In the genomic region with DNA sequence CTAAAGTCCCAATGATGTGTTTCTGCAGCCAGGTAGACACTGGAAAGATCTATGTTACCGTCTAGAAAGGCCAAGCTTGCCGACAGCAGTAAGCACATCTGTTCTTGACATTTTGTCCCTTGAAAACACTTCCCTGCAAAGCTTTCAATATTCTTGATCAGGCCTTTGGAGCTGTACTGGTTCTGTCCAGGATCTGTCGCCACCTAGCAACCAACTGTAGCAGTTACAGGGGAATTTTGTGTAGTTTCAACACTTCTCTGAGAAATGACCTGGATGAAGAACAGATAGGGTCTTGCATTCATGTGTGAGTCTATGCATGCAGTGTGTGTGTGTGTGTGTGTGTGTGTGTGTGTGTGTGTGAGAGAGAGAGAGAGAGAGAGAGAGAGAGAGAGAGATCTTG, we compare ENCODE assay signal across 12 mouse cellular contexts. TPM values are rescaled to one million over a fixed set of nuclear protein-coding genes. Genes with fewer than 3 reads are reported as not detected.
DNase-seq lines count a peak whose midpoint lies in the region; ATAC-seq and TF ChIP-seq lines count a peak whose summit lies in the region.
"Had no signal": no experiment of that assay in that cellular context is flagged by ENCODE, and none has a peak within 500 bp of the region (broad histone marks: within the 10 kb centered on the region; RNA-seq: fewer than 3 reads in every experiment).

No protein-coding gene starts in this region.

- no peak for TF ChIP-seq POLR2A in ES-Bruce4 (IDR thresholded peaks at IDR 0.05; ENCODE audit: insufficient read depth, low read length)

- no peaks in the 10 kb centered on the region for H3K4me1 ChIP-seq in forebrain, postnatal 0 days (ENCODE audit: insufficient read depth)
- H3K4me1 ChIP-seq in forebrain, embryonic 10.5 days, result no peaks in the 10 kb centered on the region
- H3K4me1 ChIP-seq in liver, embryonic 14.5 days (replicated peaks; ENCODE audit: control insufficient read depth in 2 of 2, insufficient read depth in 2 of 2, low read length in 1 of 2), result peaks cover 0 to 3% of the 10 kb centered on the region in 2 experiments; a peak in 1 of 4 replicates
- H3K4me1 ChIP-seq in liver, embryonic 12.5 days, result no peaks in the 10 kb centered on the region
- H3K4me1 ChIP-seq in ES-Bruce4 (ENCODE audit: control insufficient read depth, insufficient read depth, low read length), result no peaks in the 10 kb centered on the region
- no peaks in the 10 kb centered on the region for H3K4me1 ChIP-seq in neural tube, embryonic 15.5 days
- no peaks in the 10 kb centered on the region for H3K4me1 ChIP-seq in heart, embryonic 10.5 days
- H3K4me1 ChIP-seq: midbrain, embryonic 12.5 days had no signal

- no peak overlapping the region for H3K4me3 ChIP-seq in forebrain, postnatal 0 days (ENCODE audit: low read depth, low read length)
- no peak overlapping the region for H3K4me3 ChIP-seq in forebrain, embryonic 10.5 days
- H3K4me3 ChIP-seq in liver, embryonic 14.5 days (ENCODE audit: insufficient read depth in 1 of 2, low read depth in 2 of 2, low read length in 2 of 2), result no peak overlapping the region
- no peak overlapping the region for H3K4me3 ChIP-seq in liver, embryonic 12.5 days
- H3K4me3 ChIP-seq in ES-Bruce4 (ENCODE audit: low read depth, low read length), result no peak overlapping the region
- no peak overlapping the region for H3K4me3 ChIP-seq in neural tube, embryonic 15.5 days (replicated peaks)
- H3K4me3 ChIP-seq in heart, embryonic 10.5 days, result no peak overlapping the region
- H3K4me3 ChIP-seq: midbrain, embryonic 12.5 days had no signal

- H3K9me3 ChIP-seq in forebrain, postnatal 0 days (ENCODE audit: low read length), result no peaks in the 10 kb centered on the region
- H3K9me3 ChIP-seq in forebrain, embryonic 10.5 days, result no peaks in the 10 kb centered on the region
- H3K9me3 ChIP-seq in liver, embryonic 14.5 days (ENCODE audit: control insufficient read depth, low read length), result no peaks in the 10 kb centered on the region
- no peaks in the 10 kb centered on the region for H3K9me3 ChIP-seq in liver, embryonic 12.5 days (replicated peaks)
- no peaks in the 10 kb centered on the region for H3K9me3 ChIP-seq in ES-Bruce4 (replicated peaks; ENCODE audit: control insufficient read depth, insufficient read depth, low read length, poor library complexity, severe bottlenecking)
- H3K9me3 ChIP-seq in neural tube, embryonic 15.5 days (replicated peaks), result no peaks in the 10 kb centered on the region
- no peaks in the 10 kb centered on the region for H3K9me3 ChIP-seq in heart, embryonic 10.5 days
- H3K9me3 ChIP-seq: midbrain, embryonic 12.5 days had no signal

- TF ChIP-seq CTCF in forebrain, postnatal 0 days (IDR thresholded peaks at IDR 0.05; ENCODE audit: low read depth), result peak; percentile 68
- TF ChIP-seq CTCF in liver, embryonic 14.5 days (IDR thresholded peaks at IDR 0.05; ENCODE audit: low read depth), result peak; percentile 47
- TF ChIP-seq CTCF in ES-Bruce4 (IDR thresholded peaks at IDR 0.05; ENCODE audit: low read depth, low read length), result peak; percentile 9

- no peak overlapping the region for H3K4me2 ChIP-seq in forebrain, postnatal 0 days (ENCODE audit: low read depth)
- H3K4me2 ChIP-seq in liver, embryonic 14.5 days (ENCODE audit: low read depth), result no peak overlapping the region
- no peak overlapping the region for H3K4me2 ChIP-seq in liver, embryonic 12.5 days
- no peak overlapping the region for H3K4me2 ChIP-seq in neural tube, embryonic 15.5 days
- H3K4me2 ChIP-seq: midbrain, embryonic 12.5 days had no signal

- no peak overlapping the region for H3K9ac ChIP-seq in forebrain, postnatal 0 days
- H3K9ac ChIP-seq in liver, embryonic 14.5 days (replicated peaks), result no peak overlapping the region
- H3K9ac ChIP-seq in liver, embryonic 12.5 days, result no peak overlapping the region
- no peak overlapping the region for H3K9ac ChIP-seq in ES-Bruce4 (ENCODE audit: low read depth, poor library complexity, severe bottlenecking)
- H3K9ac ChIP-seq in neural tube, embryonic 15.5 days (replicated peaks), result no peak overlapping the region
- H3K9ac ChIP-seq: midbrain, embryonic 12.5 days had no signal

- H3K27me3 ChIP-seq in forebrain, postnatal 0 days (ENCODE audit: insufficient read depth, low read length), result no peaks in the 10 kb centered on the region
- no peaks in the 10 kb centered on the region for H3K27me3 ChIP-seq in forebrain, embryonic 10.5 days (ENCODE audit: poor library complexity, severe bottlenecking)
- H3K27me3 ChIP-seq in liver, embryonic 14.5 days (ENCODE audit: control insufficient read depth, insufficient read depth, low read length), result no peaks in the 10 kb centered on the region
- H3K27me3 ChIP-seq in liver, embryonic 12.5 days (replicated peaks), result no peaks in the 10 kb centered on the region
- no peaks in the 10 kb centered on the region for H3K27me3 ChIP-seq in ES-Bruce4 (ENCODE audit: control insufficient read depth, insufficient read depth, low read length, poor library complexity, severe bottlenecking)
- H3K27me3 ChIP-seq in neural tube, embryonic 15.5 days (replicated peaks), result 0 out of 2 replicates have a peak, but pooled peaks cover 2% of the 10 kb centered on the region
- no peaks in the 10 kb centered on the region for H3K27me3 ChIP-seq in heart, embryonic 10.5 days (ENCODE audit: insufficient read depth, poor library complexity, severe bottlenecking)
- H3K27me3 ChIP-seq: midbrain, embryonic 12.5 days had no signal

- no peak for ATAC-seq in forebrain, postnatal 0 days
- no peak for ATAC-seq in liver, embryonic 14.5 days (ENCODE audit: insufficient read depth)
- ATAC-seq in liver, embryonic 12.5 days, result no peak
- ATAC-seq in neural tube, embryonic 15.5 days (ENCODE audit: low FRiP score), result no peak

- H3K36me3 ChIP-seq in forebrain, postnatal 0 days (ENCODE audit: insufficient read depth), result no peaks in the 10 kb centered on the region
- H3K36me3 ChIP-seq in forebrain, embryonic 10.5 days (replicated peaks), result no peaks in the 10 kb centered on the region
- no peaks in the 10 kb centered on the region for H3K36me3 ChIP-seq in liver, embryonic 14.5 days (replicated peaks; ENCODE audit: control insufficient read depth, insufficient read depth, low read depth)
- no peaks in the 10 kb centered on the region for H3K36me3 ChIP-seq in liver, embryonic 12.5 days
- H3K36me3 ChIP-seq in ES-Bruce4 (ENCODE audit: control insufficient read depth, insufficient read depth, low read length, poor library complexity, severe bottlenecking), result no peaks in the 10 kb centered on the region
- H3K36me3 ChIP-seq in neural tube, embryonic 15.5 days, result no peaks in the 10 kb centered on the region
- H3K36me3 ChIP-seq in heart, embryonic 10.5 days, result no peaks in the 10 kb centered on the region
- H3K36me3 ChIP-seq: midbrain, embryonic 12.5 days had no signal

- TF ChIP-seq EP300 in liver, embryonic 14.5 days (IDR thresholded peaks at IDR 0.05; ENCODE audit: low read depth), result no peak
- TF ChIP-seq EP300 in ES-Bruce4 (IDR thresholded peaks at IDR 0.05; ENCODE audit: insufficient read depth, low read depth, low read length), result no peak

- peak; percentile 17 for DNase-seq in forebrain, postnatal 0 days
- no peak for DNase-seq in forebrain, embryonic 10.5 days (ENCODE audit: extremely low spot score, low spot score)
- DNase-seq in liver, embryonic 14.5 days (ENCODE audit: low read depth in 3 of 3, low spot score in 3 of 3), result no peak
- peak; percentile 4 for DNase-seq in embryo, embryonic 10.5 days (ENCODE audit: low spot score)
- DNase-seq in heart, embryonic 10.5 days (ENCODE audit: low spot score), result no peak
- DNase-seq: thymus, adult 2 months had no signal

- H3K27ac ChIP-seq in forebrain, postnatal 0 days (ENCODE audit: low read depth, low read length), result no peak overlapping the region
- H3K27ac ChIP-seq in forebrain, embryonic 10.5 days, result no peak overlapping the region
- H3K27ac ChIP-seq in liver, embryonic 14.5 days, result no peak overlapping the region
- no peak overlapping the region for H3K27ac ChIP-seq in liver, embryonic 12.5 days
- H3K27ac ChIP-seq in ES-Bruce4 (ENCODE audit: insufficient read depth, low read length), result no peak overlapping the region
- no peak overlapping the region for H3K27ac ChIP-seq in neural tube, embryonic 15.5 days (replicated peaks)
- no peak overlapping the region for H3K27ac ChIP-seq in heart, embryonic 10.5 days
- H3K27ac ChIP-seq: midbrain, embryonic 12.5 days had no signal

- 55% methylated on average over 3 of the region's 3 CpGs for WGBS in forebrain, postnatal 0 days
- 66% methylated on average over 3 of the region's 3 CpGs for WGBS in forebrain, embryonic 10.5 days
- 44% methylated on average over 3 of the region's 3 CpGs for WGBS in liver, embryonic 14.5 days (ENCODE audit: insufficient replicate concordance)
- WGBS in liver, embryonic 12.5 days (ENCODE audit: insufficient replicate concordance), result 40% methylated on average over 3 of the region's 3 CpGs
- WGBS in neural tube, embryonic 15.5 days, result 59% methylated on average over 3 of the region's 3 CpGs
- 54% methylated on average over 3 of the region's 3 CpGs for WGBS in heart, embryonic 10.5 days

RNA-seq across cellular contexts. Expression of gene Azgp1, which starts 7.6 kb away (rescaled TPM):
- total RNA-seq in forebrain, postnatal 0 days (2014; rRNA removed), result 0.62 TPM in 1 of 2 replicates, not detected in the other
- not detected in 2 replicates for polyA plus RNA-seq in forebrain, postnatal 0 days (2015; fragmentation: Nextera tagmentation; extraction: Ambion mirVana)
- not detected in 2 replicates for polyA plus RNA-seq in forebrain, embryonic 10.5 days (2016; fragmentation: Nextera tagmentation; extraction: Ambion mirVana)
- polyA plus RNA-seq in liver, embryonic 14.5 days (2012; rRNA removed), result 2.7 TPM in 2 replicates
- polyA plus RNA-seq in liver, embryonic 14.5 days (2014; fragmentation: Nextera tagmentation; extraction: Ambion mirVana), result 3.3 and 4.7 TPM in 2 replicates
- polyA plus RNA-seq in liver, embryonic 12.5 days (2016; fragmentation: Nextera tagmentation; extraction: Ambion mirVana), result not detected in 2 replicates
- polyA plus RNA-seq in ES-Bruce4 (2011; ENCODE audit: insufficient read depth, insufficient read length, low read depth, missing spikeins), result not detected in 2 replicates
- not detected in 2 replicates for polyA plus RNA-seq in neural tube, embryonic 15.5 days (2015; fragmentation: Nextera tagmentation; extraction: Ambion mirVana)
- polyA plus RNA-seq in heart, embryonic 10.5 days (2016; fragmentation: Nextera tagmentation; extraction: Ambion mirVana), result not detected in 2 replicates
- total RNA-seq: left cerebral cortex, postnatal 14 days had no signal
- polyA plus RNA-seq: intestine, embryonic 14.5 days; midbrain, embryonic 12.5 days; thymus, adult 2 months had no signal

RNA-seq across cellular contexts. Expression of gene Gjc3, which starts 10.8 kb away (rescaled TPM):
- 0.77 and 0.95 TPM in 2 replicates for total RNA-seq in forebrain, postnatal 0 days (2014; rRNA removed)
- 0.26 and 0.64 TPM in 2 replicates for polyA plus RNA-seq in forebrain, postnatal 0 days (2015; fragmentation: Nextera tagmentation; extraction: Ambion mirVana)
- polyA plus RNA-seq in forebrain, embryonic 10.5 days (2016; fragmentation: Nextera tagmentation; extraction: Ambion mirVana), result not detected in 2 replicates
- 0.01 TPM in 1 of 2 replicates, not detected in the other for polyA plus RNA-seq in liver, embryonic 14.5 days (2012; rRNA removed)
- not detected in 2 replicates for polyA plus RNA-seq in liver, embryonic 14.5 days (2014; fragmentation: Nextera tagmentation; extraction: Ambion mirVana)
- not detected in 2 replicates for polyA plus RNA-seq in liver, embryonic 12.5 days (2016; fragmentation: Nextera tagmentation; extraction: Ambion mirVana)
- polyA plus RNA-seq in ES-Bruce4 (2011; ENCODE audit: insufficient read depth, insufficient read length, low read depth, missing spikeins), result not detected in 2 replicates
- polyA plus RNA-seq in neural tube, embryonic 15.5 days (2015; fragmentation: Nextera tagmentation; extraction: Ambion mirVana), result 1.6 and 1.7 TPM in 2 replicates
- not detected in 2 replicates for polyA plus RNA-seq in heart, embryonic 10.5 days (2016; fragmentation: Nextera tagmentation; extraction: Ambion mirVana)

RNA-seq across cellular contexts. Expression of gene Smok3a, which starts 47.3 kb away (rescaled TPM):
- not detected in 2 replicates for total RNA-seq in forebrain, postnatal 0 days (2014; rRNA removed)
- not detected in 2 replicates for polyA plus RNA-seq in forebrain, postnatal 0 days (2015; fragmentation: Nextera tagmentation; extraction: Ambion mirVana)
- polyA plus RNA-seq in forebrain, embryonic 10.5 days (2016; fragmentation: Nextera tagmentation; extraction: Ambion mirVana), result not detected in 2 replicates
- polyA plus RNA-seq in liver, embryonic 14.5 days (2012; rRNA removed), result not detected in 2 replicates
- not detected in 2 replicates for polyA plus RNA-seq in liver, embryonic 14.5 days (2014; fragmentation: Nextera tagmentation; extraction: Ambion mirVana)
- polyA plus RNA-seq in liver, embryonic 12.5 days (2016; fragmentation: Nextera tagmentation; extraction: Ambion mirVana), result not detected in 2 replicates
- not detected in 2 replicates for polyA plus RNA-seq in ES-Bruce4 (2011; ENCODE audit: insufficient read depth, insufficient read length, low read depth, missing spikeins)
- polyA plus RNA-seq in neural tube, embryonic 15.5 days (2015; fragmentation: Nextera tagmentation; extraction: Ambion mirVana), result not detected in 2 replicates
- not detected in 2 replicates for polyA plus RNA-seq in heart, embryonic 10.5 days (2016; fragmentation: Nextera tagmentation; extraction: Ambion mirVana)
- total RNA-seq: left cerebral cortex, postnatal 14 days had no signal
- polyA plus RNA-seq: intestine, embryonic 14.5 days; midbrain, embryonic 12.5 days; thymus, adult 2 months had no signal

RNA-seq across cellular contexts. Expression of gene Smok3b, which starts 47.5 kb away (rescaled TPM):
- total RNA-seq in forebrain, postnatal 0 days (2014; rRNA removed), result not detected in 2 replicates
- not detected in 2 replicates for polyA plus RNA-seq in forebrain, postnatal 0 days (2015; fragmentation: Nextera tagmentation; extraction: Ambion mirVana)
- polyA plus RNA-seq in forebrain, embryonic 10.5 days (2016; fragmentation: Nextera tagmentation; extraction: Ambion mirVana), result not detected in 2 replicates
- polyA plus RNA-seq in liver, embryonic 14.5 days (2012; rRNA removed), result not detected in 2 replicates
- not detected in 2 replicates for polyA plus RNA-seq in liver, embryonic 14.5 days (2014; fragmentation: Nextera tagmentation; extraction: Ambion mirVana)
- not detected in 2 replicates for polyA plus RNA-seq in liver, embryonic 12.5 days (2016; fragmentation: Nextera tagmentation; extraction: Ambion mirVana)
- polyA plus RNA-seq in ES-Bruce4 (2011; ENCODE audit: insufficient read depth, insufficient read length, low read depth, missing spikeins), result not detected in 2 replicates
- polyA plus RNA-seq in neural tube, embryonic 15.5 days (2015; fragmentation: Nextera tagmentation; extraction: Ambion mirVana), result not detected in 2 replicates
- not detected in 2 replicates for polyA plus RNA-seq in heart, embryonic 10.5 days (2016; fragmentation: Nextera tagmentation; extraction: Ambion mirVana)
- total RNA-seq: left cerebral cortex, postnatal 14 days had no signal
- polyA plus RNA-seq: intestine, embryonic 14.5 days; midbrain, embryonic 12.5 days; thymus, adult 2 months had no signal

RNA-seq across cellular contexts. Expression of gene Cyp3a13, which starts 52.3 kb away (rescaled TPM):
- total RNA-seq in forebrain, postnatal 0 days (2014; rRNA removed), result 0.08 TPM in 1 of 2 replicates, not detected in the other
- polyA plus RNA-seq in forebrain, postnatal 0 days (2015; fragmentation: Nextera tagmentation; extraction: Ambion mirVana), result not detected in 2 replicates
- not detected in 2 replicates for polyA plus RNA-seq in forebrain, embryonic 10.5 days (2016; fragmentation: Nextera tagmentation; extraction: Ambion mirVana)
- polyA plus RNA-seq in liver, embryonic 14.5 days (2012; rRNA removed), result 0.83 and 0.87 TPM in 2 replicates
- polyA plus RNA-seq in liver, embryonic 14.5 days (2014; fragmentation: Nextera tagmentation; extraction: Ambion mirVana), result 3.2 and 3.4 TPM in 2 replicates
- polyA plus RNA-seq in liver, embryonic 12.5 days (2016; fragmentation: Nextera tagmentation; extraction: Ambion mirVana), result 1.0 and 1.3 TPM in 2 replicates
- polyA plus RNA-seq in ES-Bruce4 (2011; ENCODE audit: insufficient read depth, insufficient read length, low read depth, missing spikeins), result not detected in 2 replicates
- 1.7 TPM in 1 of 2 replicates, not detected in the other for polyA plus RNA-seq in neural tube, embryonic 15.5 days (2015; fragmentation: Nextera tagmentation; extraction: Ambion mirVana)
- polyA plus RNA-seq in heart, embryonic 10.5 days (2016; fragmentation: Nextera tagmentation; extraction: Ambion mirVana), result 0.14 TPM in 1 of 2 replicates, not detected in the other
- polyA plus RNA-seq: midbrain, embryonic 12.5 days had no signal

Comparison
In these comparisons a context has a peak if more than half of its experiments do, and no peak if none do; other contexts are left out.
1. DNase-seq: peak in forebrain, postnatal 0 days (single experiment) and embryo, embryonic 10.5 days (single experiment); none in forebrain, embryonic 10.5 days (single experiment), liver, embryonic 14.5 days (0 of 3) and heart, embryonic 10.5 days (single experiment).
2. CTCF ChIP-seq: peak in every context shown above with its lines; median percentile 68 in forebrain, postnatal 0 days; 47 in liver, embryonic 14.5 days; 9 in ES-Bruce4.